Mouse (Mus musculus) forebrain, embryonic 15.5 days (tissue): ENCODE results near the gene Zfp991. TPM values are rescaled to one million over a fixed set of nuclear protein-coding genes. Genes with fewer than 3 reads are reported as not detected.
"Not testable (repeated sequence)": the region's sequence is repeated elsewhere in the genome, so short reads cannot be mapped to it uniquely, and the experiment has no call there.

Experiments
- ATAC-seq: fragments of 200-750 bp; cut with Nextera tagmentation; replicated peaks from 2 replicates; pipeline ENCODE4 v1.8.0; 2017; ENCODE audit warnings: mild to moderate bottlenecking, moderate TSS enrichment, moderate library complexity
- H3K27ac ChIP-seq: fragments of 300-500 bp; sonication (generic); replicated peaks from 2 replicates; pipeline ENCODE4 v1.5.1; 2015; ENCODE audit warnings: mild to moderate bottlenecking, inconsistent platforms
- H3K27me3 ChIP-seq: fragments of 300-500 bp; sonication (generic); 2 replicates; pipeline ENCODE4 v1.6.1; 2015; ENCODE audit warnings: inconsistent platforms
- H3K36me3 ChIP-seq: fragments of 300-500 bp; sonication (generic); 2 replicates; pipeline ENCODE4 v1.6.1; 2015; ENCODE audit warnings: mild to moderate bottlenecking, inconsistent platforms
- H3K4me1 ChIP-seq: fragments of 300-500 bp; sonication (generic); 2 replicates; pipeline ENCODE4 v1.6.1; 2015; ENCODE audit warnings: inconsistent platforms
- H3K4me2 ChIP-seq: fragments of 300-500 bp; sonication (generic); replicated peaks from 2 replicates; pipeline ENCODE4 v1.6.1; 2015; ENCODE audit warnings: mild to moderate bottlenecking, inconsistent platforms
- H3K4me3 ChIP-seq: fragments of 300-500 bp; sonication (generic); 2 replicates; pipeline ENCODE4 v1.5.1; 2015; ENCODE audit warnings: mild to moderate bottlenecking, inconsistent platforms
- H3K9ac ChIP-seq: fragments of 300-500 bp; sonication (generic); replicated peaks from 2 replicates; pipeline ENCODE4 v1.6.1; 2015; ENCODE audit warnings: mild to moderate bottlenecking, inconsistent platforms
- H3K9me3 ChIP-seq: fragments of 300-500 bp; sonication (generic); 2 replicates; pipeline ENCODE4 v1.6.1; 2016; ENCODE audit warnings: inconsistent platforms
- WGBS: fragments of 180-500 bp; shearing (Covaris S2); methylation state at CpG from one replicate; pipeline ENCODE4 v1.1.7; 2015; ENCODE audit warnings: mixed read lengths; 5-methylcytosine and 5-hydroxymethylcytosine counted together
- polyA plus RNA-seq: library from polyadenylated mRNA; unstranded; fragments of >200 nt; fragmentation: Nextera tagmentation; extraction: Ambion mirVana; gene quantifications from 2 replicates; pipeline ENCODE4 v1.2.1, GENCODE M21; 2015

Gene Zfp991
- polyA plus RNA-seq, 1 experiment from 2014 or later: 4.7 TPM

DNA sequence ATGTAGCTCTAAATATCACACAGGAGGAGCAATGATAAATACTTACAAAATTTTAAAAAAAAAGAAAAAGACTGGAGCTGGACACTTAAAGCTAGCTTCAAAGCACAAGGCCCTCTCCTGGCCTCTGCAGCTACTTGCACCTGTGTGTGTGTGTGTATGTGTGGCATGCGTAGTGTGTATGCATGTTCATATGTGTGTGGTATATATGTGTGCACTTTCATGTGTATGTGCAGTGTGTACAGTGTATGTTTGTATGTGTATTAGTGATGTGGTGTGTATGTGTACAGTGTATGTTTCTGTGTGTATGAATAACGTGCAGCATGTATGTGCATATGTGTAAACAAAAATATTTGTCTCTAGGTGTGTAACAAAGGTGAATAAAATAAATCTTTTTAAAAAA, 65.4 kb downstream of the Zfp991 start:
- H3K4me2 ChIP-seq, H3K4me1 ChIP-seq, H3K36me3 ChIP-seq, H3K9me3 ChIP-seq, H3K9ac ChIP-seq, ATAC-seq, H3K27me3 ChIP-seq, H3K27ac ChIP-seq, H3K4me3 ChIP-seq: not testable (repeated sequence)
- whole genome bisulfite sequencing: 86% methylated on average over 2 of the region's 2 CpGs

- not testable (repeated sequence) for H3K36me3 ChIP-seq, H3K4me2 ChIP-seq, H3K4me3 ChIP-seq, H3K27me3 ChIP-seq, H3K9me3 ChIP-seq, H3K9ac ChIP-seq, H3K4me1 ChIP-seq, H3K27ac ChIP-seq
- ATAC-seq: 0 out of 2 replicates have a peak, but pooled peaks have one; percentile 43
- WGBS: 77% methylated on average over 6 of the region's 6 CpGs
These were observed 67.4 kb downstream of the Zfp991 start for GRCm38 (mm10) chr4:147199055-147199750.

DNA sequence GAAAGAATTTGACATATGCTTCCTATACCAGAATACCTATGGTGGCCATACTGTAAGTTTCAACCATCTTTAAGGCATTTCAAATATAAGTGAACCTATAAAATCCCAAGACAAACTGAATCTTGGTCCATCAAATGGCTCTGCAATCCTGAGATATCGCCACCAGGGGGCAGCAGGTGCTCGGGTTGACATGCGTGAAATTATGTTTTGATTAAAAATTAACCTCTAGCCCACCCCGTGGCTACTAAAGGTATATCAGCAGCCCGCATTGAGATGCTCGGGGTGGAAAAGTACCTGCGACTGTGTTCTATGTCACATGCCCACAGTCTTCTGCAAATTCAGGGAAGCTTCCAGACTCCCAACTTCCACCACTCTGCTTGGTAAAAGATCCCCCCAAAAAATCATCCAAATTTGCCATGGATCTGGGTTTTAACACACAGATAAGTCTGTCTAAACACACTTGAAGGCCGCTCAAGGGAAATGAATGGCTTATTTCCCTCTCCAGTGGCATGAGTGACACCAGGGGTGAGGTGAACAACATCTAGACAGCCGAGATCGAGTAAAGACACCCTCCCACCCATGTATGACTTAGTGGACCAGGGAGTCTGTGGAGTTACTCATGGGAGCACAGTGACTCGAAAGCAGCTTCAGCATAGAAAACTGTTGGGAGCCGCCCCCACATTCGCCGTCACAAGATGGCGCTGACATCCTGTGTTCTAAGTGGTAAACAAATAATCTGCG, 70.3 kb downstream of the Zfp991 start:
- H3K4me2 ChIP-seq, H3K27ac ChIP-seq, H3K27me3 ChIP-seq, H3K9ac ChIP-seq, H3K4me3 ChIP-seq, H3K36me3 ChIP-seq, H3K4me1 ChIP-seq, H3K9me3 ChIP-seq, ATAC-seq: not testable (repeated sequence)
- 87% methylated on average over 13 of the region's 16 CpGs for WGBS

DNA sequence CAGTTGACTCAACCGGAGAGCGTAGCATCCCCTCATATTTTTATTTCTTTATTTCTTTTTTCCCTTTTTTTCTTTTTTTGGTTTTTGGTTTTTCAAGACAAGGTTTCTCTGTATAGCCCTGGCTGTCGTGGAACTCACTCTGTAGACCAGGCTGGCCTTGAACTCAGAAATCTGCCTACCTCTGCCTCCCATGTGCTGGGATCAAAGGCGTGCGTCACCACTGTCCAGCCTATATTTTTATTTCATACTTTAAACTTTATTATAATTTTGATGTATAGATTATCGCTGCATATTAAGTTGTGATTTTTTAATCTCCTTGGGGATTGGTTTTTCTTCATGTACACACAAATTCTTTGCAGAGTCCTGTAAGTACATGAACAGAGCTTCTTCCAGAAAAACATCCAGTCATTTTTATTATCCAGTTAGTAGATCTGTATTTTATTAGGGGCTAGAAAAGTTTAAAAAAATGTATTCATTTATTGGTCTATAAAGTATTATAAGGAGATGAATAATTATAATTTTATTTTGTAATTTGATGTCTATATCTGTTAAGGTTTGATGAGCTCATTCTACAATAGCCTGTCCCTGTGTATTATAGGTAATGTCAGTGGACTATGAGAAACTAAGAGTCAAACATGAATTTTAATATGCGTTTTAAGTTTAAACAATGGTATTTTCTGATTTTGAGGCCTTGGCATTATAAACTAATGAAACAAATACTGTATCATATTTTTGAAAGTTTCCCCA, 80.5 kb downstream of the Zfp991 start:
- H3K27ac ChIP-seq, H3K36me3 ChIP-seq, H3K9me3 ChIP-seq, H3K4me2 ChIP-seq, H3K27me3 ChIP-seq, H3K4me3 ChIP-seq, ATAC-seq, H3K4me1 ChIP-seq, H3K9ac ChIP-seq: not testable (repeated sequence)
- 86% methylated on average over 3 of the region's 7 CpGs for WGBS

GRCm38 (mm10) chr4:147214233-147214632, 82.4 kb downstream of the Zfp991 start:
- not testable (repeated sequence) for H3K4me1 ChIP-seq, H3K9ac ChIP-seq, H3K36me3 ChIP-seq, H3K9me3 ChIP-seq, H3K27me3 ChIP-seq, H3K4me2 ChIP-seq, H3K27ac ChIP-seq, ATAC-seq, H3K4me3 ChIP-seq
- no CpG with 5 or more reads among the region's 1 CpGs for WGBS

GRCm38 (mm10) chr4:147217676-147218075, 85.8 kb downstream of the Zfp991 start:
- H3K4me3 ChIP-seq, H3K9ac ChIP-seq, ATAC-seq, H3K27me3 ChIP-seq, H3K27ac ChIP-seq, H3K36me3 ChIP-seq, H3K4me2 ChIP-seq, H3K9me3 ChIP-seq, H3K4me1 ChIP-seq: not testable (repeated sequence)
- WGBS: 79% methylated on average over 3 of the region's 4 CpGs

DNA sequence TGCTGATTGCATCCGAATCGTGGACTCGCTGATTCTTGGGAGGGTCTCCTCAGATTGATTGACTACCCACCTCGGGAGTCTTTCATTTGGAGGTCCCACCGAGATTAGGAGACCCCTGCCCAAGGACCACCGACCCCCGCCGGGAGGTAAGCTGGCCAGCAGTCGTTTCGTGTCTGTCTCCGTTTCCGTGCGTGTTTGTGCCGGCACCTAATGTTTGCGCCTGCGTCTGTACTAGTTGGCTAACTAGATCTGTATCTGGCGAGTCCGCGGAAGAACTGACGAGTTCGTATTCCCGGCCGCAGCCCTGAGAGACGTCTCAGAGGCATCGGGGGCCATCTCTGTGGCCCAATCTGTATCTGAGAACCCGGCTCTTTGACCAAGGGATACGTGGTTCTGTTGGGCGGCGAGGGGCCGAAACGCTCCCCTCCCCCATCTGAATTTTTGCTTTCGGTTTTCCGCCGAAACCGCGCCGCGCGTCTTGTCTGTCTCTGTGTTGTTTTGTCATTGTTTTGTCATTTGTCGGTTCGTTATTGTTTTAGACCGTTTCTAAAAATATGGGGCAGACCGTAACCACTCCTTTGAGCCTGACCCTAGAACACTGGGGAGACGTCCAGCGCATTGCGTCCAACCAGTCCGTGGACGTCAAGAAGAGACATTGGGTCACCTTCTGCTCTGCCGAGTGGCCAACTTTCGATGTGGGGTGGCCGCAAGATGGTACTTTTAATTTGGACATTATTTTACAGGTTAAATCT, 87.7 kb downstream of the Zfp991 start:
- not testable (repeated sequence) for H3K27ac ChIP-seq, ATAC-seq, H3K9ac ChIP-seq, H3K27me3 ChIP-seq, H3K4me2 ChIP-seq, H3K36me3 ChIP-seq, H3K4me1 ChIP-seq
- peaks cover 11% of the 10 kb centered on the region for H3K9me3 ChIP-seq
- 71% methylated on average over 51 of the region's 51 CpGs for WGBS
- peak overlapping the region; percentile 13 for H3K4me3 ChIP-seq

GRCm38 (mm10) chr4:147220226-147220625, 88.4 kb downstream of the Zfp991 start:
- ATAC-seq, H3K27me3 ChIP-seq, H3K4me2 ChIP-seq, H3K9ac ChIP-seq, H3K4me1 ChIP-seq, H3K36me3 ChIP-seq, H3K4me3 ChIP-seq, H3K27ac ChIP-seq: not testable (repeated sequence)
- peaks cover 16% of the 10 kb centered on the region for H3K9me3 ChIP-seq
- WGBS: 86% methylated on average over 18 of the region's 20 CpGs

DNA sequence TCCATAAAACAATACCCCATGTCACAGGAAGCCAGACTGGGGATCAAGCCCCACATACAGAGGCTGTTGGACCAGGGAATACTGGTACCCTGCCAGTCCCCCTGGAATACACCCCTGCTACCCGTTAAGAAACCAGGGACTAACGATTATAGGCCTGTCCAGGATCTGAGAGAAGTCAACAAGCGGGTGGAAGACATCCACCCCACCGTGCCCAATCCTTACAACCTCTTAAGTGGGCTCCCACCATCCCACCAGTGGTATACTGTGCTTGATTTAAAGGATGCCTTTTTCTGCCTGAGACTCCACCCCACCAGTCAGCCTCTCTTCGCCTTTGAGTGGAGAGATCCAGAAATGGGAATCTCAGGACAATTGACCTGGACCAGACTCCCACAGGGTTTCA, 90.2 kb downstream of the Zfp991 start:
- 90% methylated on average over 5 of the region's 5 CpGs for WGBS

GRCm38 (mm10) chr4:147223778-147224435, 92.1 kb downstream of the Zfp991 start:
- not testable (repeated sequence) for H3K36me3 ChIP-seq, H3K9ac ChIP-seq, H3K27me3 ChIP-seq, H3K4me1 ChIP-seq, H3K27ac ChIP-seq, H3K4me2 ChIP-seq, ATAC-seq, H3K4me3 ChIP-seq
- H3K9me3 ChIP-seq: peaks cover 25% of the 10 kb centered on the region
- 94% methylated on average over 24 of the region's 24 CpGs for WGBS

More for the DNA sequence above, 90.2 kb downstream of the Zfp991 start:
- H3K36me3 ChIP-seq, ATAC-seq, H3K9ac ChIP-seq, H3K27ac ChIP-seq, H3K27me3 ChIP-seq, H3K4me2 ChIP-seq, H3K4me1 ChIP-seq, H3K4me3 ChIP-seq: not testable (repeated sequence)
- H3K9me3 ChIP-seq: peaks cover 25% of the 10 kb centered on the region

- H3K4me1 ChIP-seq, ATAC-seq, H3K36me3 ChIP-seq, H3K9ac ChIP-seq, H3K27me3 ChIP-seq, H3K4me3 ChIP-seq, H3K4me2 ChIP-seq, H3K27ac ChIP-seq: not testable (repeated sequence)
- H3K9me3 ChIP-seq: peaks cover 22% of the 10 kb centered on the region
- WGBS: 92% methylated on average over 10 of the region's 15 CpGs
These were observed 93.8 kb downstream of the Zfp991 start for GRCm38 (mm10) chr4:147225616-147226015.
